In genomic region chr7:56460814-56461520, GRCm38 (mm10) we compare ENCODE assay signal across 10 mouse cellular contexts.
DNase-seq lines count a peak whose midpoint lies in the region; ATAC-seq and TF ChIP-seq lines count a peak whose summit lies in the region.
"Had no signal": no experiment of that assay in that cellular context is flagged by ENCODE, and none has a peak within 500 bp of the region (broad histone marks: within the 10 kb centered on the region; RNA-seq: fewer than 3 reads in every experiment).

No protein-coding gene starts in this region.

- TF ChIP-seq EP300 in stomach, postnatal 0 days (optimal IDR thresholded peaks at IDR 0.05) = no peak

- no peaks in the 10 kb centered on the region for H3K36me3 ChIP-seq in intestine, postnatal 0 days (ENCODE audit: control insufficient read depth, insufficient read depth)
- no peaks in the 10 kb centered on the region for H3K36me3 ChIP-seq in intestine, embryonic 15.5 days
- H3K36me3 ChIP-seq in stomach, postnatal 0 days (ENCODE audit: control insufficient read depth, insufficient read depth, low read length) = no peaks in the 10 kb centered on the region
- H3K36me3 ChIP-seq: stomach, embryonic 15.5 days had no signal

- no peak overlapping the region for H3K4me3 ChIP-seq in intestine, postnatal 0 days (ENCODE audit: low read depth, low read length)
- H3K4me3 ChIP-seq in intestine, embryonic 15.5 days (replicated peaks) = no peak overlapping the region
- no peak overlapping the region for H3K4me3 ChIP-seq in stomach, postnatal 0 days (ENCODE audit: low read depth, low read length)
- H3K4me3 ChIP-seq: stomach, embryonic 15.5 days had no signal

- H3K27ac ChIP-seq in intestine, postnatal 0 days (ENCODE audit: low read depth, low read length) = no peak overlapping the region
- H3K27ac ChIP-seq in intestine, embryonic 15.5 days = no peak overlapping the region
- no peak overlapping the region for H3K27ac ChIP-seq in stomach, postnatal 0 days (replicated peaks)
- H3K27ac ChIP-seq: stomach, embryonic 15.5 days had no signal

- no peaks in the 10 kb centered on the region for H3K27me3 ChIP-seq in intestine, postnatal 0 days (replicated peaks; ENCODE audit: control insufficient read depth, insufficient read depth, low read length)
- no peaks in the 10 kb centered on the region for H3K27me3 ChIP-seq in intestine, embryonic 15.5 days (replicated peaks)
- no peaks in the 10 kb centered on the region for H3K27me3 ChIP-seq in stomach, postnatal 0 days (ENCODE audit: control insufficient read depth, insufficient read depth, low read length)
- H3K27me3 ChIP-seq: stomach, embryonic 15.5 days had no signal

- ATAC-seq in intestine, postnatal 0 days = no peak
- no peak for ATAC-seq in intestine, embryonic 15.5 days
- ATAC-seq in stomach, postnatal 0 days (ENCODE audit: low FRiP score, low TSS enrichment) = no peak

- no peaks in the 10 kb centered on the region for H3K9me3 ChIP-seq in intestine, postnatal 0 days (ENCODE audit: control insufficient read depth)
- no peaks in the 10 kb centered on the region for H3K9me3 ChIP-seq in intestine, embryonic 15.5 days
- H3K9me3 ChIP-seq in stomach, postnatal 0 days (ENCODE audit: control insufficient read depth, low read length) = no peaks in the 10 kb centered on the region
- H3K9me3 ChIP-seq: stomach, embryonic 15.5 days had no signal

- DNase-seq in retina, embryonic 14.5 days (ENCODE audit: low spot score) = peak; percentile 12
- no peak for DNase-seq in retina, postnatal 1 day
- peak; percentile 7 for DNase-seq in layer of hippocampus, adult 9-10 months (ENCODE audit: low spot score)
- no peak for DNase-seq in stomach, postnatal 0 days (ENCODE audit: low spot score)
- DNase-seq in kidney, postnatal 25 days = no peak
- DNase-seq: kidney, adult 8-10 months; lung, adult 18-20 months had no signal

- no peak overlapping the region for H3K9ac ChIP-seq in intestine, postnatal 0 days (ENCODE audit: low read depth, low read length)
- no peak overlapping the region for H3K9ac ChIP-seq in intestine, embryonic 15.5 days
- H3K9ac ChIP-seq in stomach, postnatal 0 days (ENCODE audit: low read length) = no peak overlapping the region
- H3K9ac ChIP-seq: stomach, embryonic 15.5 days had no signal

- TF ChIP-seq CTCF in intestine, postnatal 0 days (IDR thresholded peaks at IDR 0.05; ENCODE audit: low read depth) = peak; percentile 23; the same call in 1 of the 2 replicates
- TF ChIP-seq CTCF in stomach, postnatal 0 days (IDR thresholded peaks at IDR 0.05; ENCODE audit: low read depth) = peak; percentile 42

- 77% methylated on average over 4 of the region's 4 CpGs for WGBS in intestine, postnatal 0 days
- WGBS in intestine, embryonic 15.5 days = 75% methylated on average over 4 of the region's 4 CpGs
- WGBS in stomach, postnatal 0 days = 73% methylated on average over 4 of the region's 4 CpGs

- no peaks in the 10 kb centered on the region for H3K4me1 ChIP-seq in intestine, postnatal 0 days (replicated peaks; ENCODE audit: control insufficient read depth, insufficient read depth, low read length)
- H3K4me1 ChIP-seq in intestine, embryonic 15.5 days (replicated peaks) = no peaks in the 10 kb centered on the region
- no peaks in the 10 kb centered on the region for H3K4me1 ChIP-seq in stomach, postnatal 0 days (replicated peaks; ENCODE audit: control insufficient read depth, insufficient read depth)
- H3K4me1 ChIP-seq: stomach, embryonic 15.5 days had no signal

- no peak overlapping the region for H3K4me2 ChIP-seq in intestine, postnatal 0 days (replicated peaks; ENCODE audit: low read depth)
- no peak overlapping the region for H3K4me2 ChIP-seq in intestine, embryonic 15.5 days (replicated peaks)
- H3K4me2 ChIP-seq in stomach, postnatal 0 days (replicated peaks; ENCODE audit: low read depth) = no peak overlapping the region
- H3K4me2 ChIP-seq: stomach, embryonic 15.5 days had no signal

Comparison
In these comparisons a context has a peak if more than half of its experiments do, and no peak if none do; other contexts are left out.
1. DNase-seq: peak in retina, embryonic 14.5 days (single experiment) and layer of hippocampus, adult 9-10 months (single experiment); none in retina, postnatal 1 day (single experiment), stomach, postnatal 0 days (single experiment) and kidney, postnatal 25 days (0 of 2).